Mouse (Mus musculus): ENCODE measurements around the gene Haus4. TPM values are rescaled to one million over a fixed set of nuclear protein-coding genes. Genes with fewer than 3 reads are reported as not detected.

Haus4 gene
- polyA plus RNA-seq, 1 experiment from 2014 or later = 56.0 TPM

- Histone ChIP-seq H3K9ac (ENCODE audit: low read depth, low read length) (peak overlapping the region; percentile 84), H3K36me3 (ENCODE audit: control insufficient read depth, insufficient read depth, low read length) (peaks cover 25% of the 10 kb centered on the region), H3K9me3 (ENCODE audit: control insufficient read depth, low read length) (no peaks in the 10 kb centered on the region), H3K27me3 (replicated peaks; ENCODE audit: control insufficient read depth, insufficient read depth, low read length) (no peaks in the 10 kb centered on the region), H3K27ac (ENCODE audit: low read length) (peak overlapping the region; percentile 59; the same call in 1 of the 2 replicates), H3K4me3 (ENCODE audit: low read length) (peak overlapping the region; percentile 78), H3K4me1 (ENCODE audit: control insufficient read depth, insufficient read depth, low read length) (peaks cover 6% of the 10 kb centered on the region; the same call in 1 of the 2 replicates), H3K4me2 (ENCODE audit: low read depth, low read length) (peak overlapping the region; percentile 59)
- WGBS = 3% methylated on average over 17 of the region's 17 CpGs
- ATAC-seq = peak; percentile 67
These were observed 37.6 kb downstream of the Haus4 start for GRCm38 (mm10) chr14:54516710-54517310.

- Histone ChIP-seq H3K27me3 (replicated peaks; ENCODE audit: control insufficient read depth, insufficient read depth, low read length) (no peaks in the 10 kb centered on the region), H3K9ac (ENCODE audit: low read depth, low read length) (no peak overlapping the region), H3K4me2 (ENCODE audit: low read depth, low read length) (no peak overlapping the region), H3K27ac (ENCODE audit: low read length) (no peak overlapping the region), H3K36me3 (ENCODE audit: control insufficient read depth, insufficient read depth, low read length) (peaks cover 48% of the 10 kb centered on the region), H3K9me3 (ENCODE audit: control insufficient read depth, low read length) (no peaks in the 10 kb centered on the region), H3K4me1 (ENCODE audit: control insufficient read depth, insufficient read depth, low read length) (no peaks in the 10 kb centered on the region), H3K4me3 (ENCODE audit: low read length) (no peak overlapping the region)
- 91% methylated on average over 9 of the region's 9 CpGs for WGBS
- ATAC-seq = no peak
These were observed 44.6 kb downstream of the Haus4 start for GRCm38 (mm10) chr14:54509774-54510173.

GRCm38 (mm10) chr14:54503092-54503491 lies 51.3 kb downstream of the Haus4 start:
- WGBS = 64% methylated on average over 2 of the region's 2 CpGs
- no peak overlapping the region for H3K4me3 ChIP-seq (ENCODE audit: low read length)
- no peak overlapping the region for H3K9ac ChIP-seq (ENCODE audit: low read depth, low read length)
- H3K27ac ChIP-seq (ENCODE audit: low read length) = no peak overlapping the region
- H3K9me3 ChIP-seq (ENCODE audit: control insufficient read depth, low read length) = no peaks in the 10 kb centered on the region
- no peaks in the 10 kb centered on the region for H3K27me3 ChIP-seq (replicated peaks; ENCODE audit: control insufficient read depth, insufficient read depth, low read length)
- no peak overlapping the region for H3K4me2 ChIP-seq (ENCODE audit: low read depth, low read length)
- H3K36me3 ChIP-seq (ENCODE audit: control insufficient read depth, insufficient read depth, low read length) = peaks cover 7% of the 10 kb centered on the region
- no peak for ATAC-seq
- H3K4me1 ChIP-seq (ENCODE audit: control insufficient read depth, insufficient read depth, low read length) = no peaks in the 10 kb centered on the region

GRCm38 (mm10) chr14:54501365-54501764 lies 53.1 kb downstream of the Haus4 start:
- Histone ChIP-seq H3K27me3 (replicated peaks; ENCODE audit: control insufficient read depth, insufficient read depth, low read length) (no peaks in the 10 kb centered on the region), H3K9me3 (ENCODE audit: control insufficient read depth, low read length) (no peaks in the 10 kb centered on the region), H3K27ac (ENCODE audit: low read length) (no peak overlapping the region), H3K36me3 (ENCODE audit: control insufficient read depth, insufficient read depth, low read length) (no peaks in the 10 kb centered on the region), H3K4me2 (ENCODE audit: low read depth, low read length) (no peak overlapping the region), H3K4me3 (ENCODE audit: low read length) (no peak overlapping the region), H3K4me1 (ENCODE audit: control insufficient read depth, insufficient read depth, low read length) (no peaks in the 10 kb centered on the region), H3K9ac (ENCODE audit: low read depth, low read length) (no peak overlapping the region)
- WGBS = 66% methylated on average over 2 of the region's 2 CpGs
- ATAC-seq = no peak

- H3K9ac ChIP-seq (ENCODE audit: low read depth, low read length) = no peak overlapping the region
These were observed 55.1 kb downstream of the Haus4 start for GRCm38 (mm10) chr14:54499330-54499729.

GRCm38 (mm10) chr14:54496706-54497105 lies 57.7 kb downstream of the Haus4 start:
- H3K36me3 ChIP-seq (ENCODE audit: control insufficient read depth, insufficient read depth, low read length) = no peaks in the 10 kb centered on the region
- H3K4me1 ChIP-seq (ENCODE audit: control insufficient read depth, insufficient read depth, low read length) = no peaks in the 10 kb centered on the region
- no peak overlapping the region for H3K9ac ChIP-seq (ENCODE audit: low read depth, low read length)
- WGBS = 86% methylated on average over 14 of the region's 14 CpGs
- H3K27ac ChIP-seq (ENCODE audit: low read length) = no peak overlapping the region
- H3K27me3 ChIP-seq (replicated peaks; ENCODE audit: control insufficient read depth, insufficient read depth, low read length) = no peaks in the 10 kb centered on the region
- no peaks in the 10 kb centered on the region for H3K9me3 ChIP-seq (ENCODE audit: control insufficient read depth, low read length)
- H3K4me3 ChIP-seq (ENCODE audit: low read length) = no peak overlapping the region
- ATAC-seq = no peak
- H3K4me2 ChIP-seq (ENCODE audit: low read depth, low read length) = no peak overlapping the region

More at GRCm38 (mm10) chr14:54499330-54499729, 55.1 kb downstream of the Haus4 start:
- Histone ChIP-seq H3K9me3 (ENCODE audit: control insufficient read depth, low read length) (no peaks in the 10 kb centered on the region), H3K4me1 (ENCODE audit: control insufficient read depth, insufficient read depth, low read length) (no peaks in the 10 kb centered on the region), H3K4me3 (ENCODE audit: low read length) (no peak overlapping the region), H3K36me3 (ENCODE audit: control insufficient read depth, insufficient read depth, low read length) (no peaks in the 10 kb centered on the region), H3K4me2 (ENCODE audit: low read depth, low read length) (no peak overlapping the region), H3K27me3 (replicated peaks; ENCODE audit: control insufficient read depth, insufficient read depth, low read length) (no peaks in the 10 kb centered on the region), H3K27ac (ENCODE audit: low read length) (no peak overlapping the region)
- 56% methylated on average over 2 of the region's 2 CpGs for WGBS
- ATAC-seq = no peak

- no peak overlapping the region for H3K27ac ChIP-seq (ENCODE audit: low read length)
- ATAC-seq = 0 out of 2 replicates have a peak, but pooled peaks have one; percentile 66
- no peak overlapping the region for H3K9ac ChIP-seq (ENCODE audit: low read depth, low read length)
- no peaks in the 10 kb centered on the region for H3K9me3 ChIP-seq (ENCODE audit: control insufficient read depth, low read length)
- no peaks in the 10 kb centered on the region for H3K4me1 ChIP-seq (ENCODE audit: control insufficient read depth, insufficient read depth, low read length)
- no peaks in the 10 kb centered on the region for H3K36me3 ChIP-seq (ENCODE audit: control insufficient read depth, insufficient read depth, low read length)
- no peaks in the 10 kb centered on the region for H3K27me3 ChIP-seq (replicated peaks; ENCODE audit: control insufficient read depth, insufficient read depth, low read length)
- no peak overlapping the region for H3K4me2 ChIP-seq (ENCODE audit: low read depth, low read length)
- WGBS = 0% methylated on average over 3 of the region's 3 CpGs
- H3K4me3 ChIP-seq (ENCODE audit: low read length) = no peak overlapping the region
These were observed 60.2 kb downstream of the Haus4 start for GRCm38 (mm10) chr14:54494234-54494633.

- Histone ChIP-seq H3K9me3 (ENCODE audit: control insufficient read depth, low read length) (no peaks in the 10 kb centered on the region), H3K27ac (ENCODE audit: low read length) (no peak overlapping the region), H3K27me3 (replicated peaks; ENCODE audit: control insufficient read depth, insufficient read depth, low read length) (no peaks in the 10 kb centered on the region), H3K4me3 (ENCODE audit: low read length) (no peak overlapping the region), H3K9ac (ENCODE audit: low read depth, low read length) (no peak overlapping the region), H3K4me2 (ENCODE audit: low read depth, low read length) (no peak overlapping the region), H3K36me3 (ENCODE audit: control insufficient read depth, insufficient read depth, low read length) (no peaks in the 10 kb centered on the region), H3K4me1 (ENCODE audit: control insufficient read depth, insufficient read depth, low read length) (no peaks in the 10 kb centered on the region)
- WGBS = 92% methylated on average over 5 of the region's 5 CpGs
- no peak for ATAC-seq
These were observed 61.2 kb downstream of the Haus4 start for GRCm38 (mm10) chr14:54493236-54493635.

- no peaks in the 10 kb centered on the region for H3K4me1 ChIP-seq (ENCODE audit: control insufficient read depth, insufficient read depth, low read length)
- peak; percentile 65; the same call in 1 of the 2 replicates for ATAC-seq
- H3K4me3 ChIP-seq (ENCODE audit: low read length) = no peak overlapping the region
- WGBS = 67% methylated on average over 18 of the region's 18 CpGs
- no peaks in the 10 kb centered on the region for H3K27me3 ChIP-seq (replicated peaks; ENCODE audit: control insufficient read depth, insufficient read depth, low read length)
- H3K27ac ChIP-seq (ENCODE audit: low read length) = no peak overlapping the region
- H3K9me3 ChIP-seq (ENCODE audit: control insufficient read depth, low read length) = no peaks in the 10 kb centered on the region
- no peaks in the 10 kb centered on the region for H3K36me3 ChIP-seq (ENCODE audit: control insufficient read depth, insufficient read depth, low read length)
- no peak overlapping the region for H3K4me2 ChIP-seq (ENCODE audit: low read depth, low read length)
- no peak overlapping the region for H3K9ac ChIP-seq (ENCODE audit: low read depth, low read length)
These were observed 61.9 kb downstream of the Haus4 start for GRCm38 (mm10) chr14:54492345-54493131.
